Mouse (Mus musculus) G1E (cell line): ENCODE results near the gene Gm42791.

Source experiments
- CTCF ChIP-seq: IDR thresholded peaks from 2 replicates; pipeline ENCODE4 v1.5.1; 2012; ENCODE audit warnings: low read depth, low read length, inconsistent platforms, mixed read lengths
- GATA2 ChIP-seq: IDR thresholded peaks from 2 replicates; pipeline ENCODE4 v1.6.1; 2012; ENCODE audit warnings: low read depth, low read length, inconsistent platforms, borderline replicate concordance

- TF ChIP-seq CTCF: no peak
- no peak for TF ChIP-seq GATA2
Observed at GRCm38 (mm10) chr5:149007295-149007646, 12.3 kb upstream of the Gm42791 start.
